Mouse (Mus musculus): ENCODE measurements around the gene Nup188. TPM values are rescaled to one million over a fixed set of nuclear protein-coding genes. Genes with fewer than 3 reads are reported as not detected.
A peak's percentile ranks its signal among the peaks of the same experiment; 100 is the strongest.

Gene Nup188
- polyA plus RNA-seq (2012; rRNA removed): 17.5 and 18.7 TPM in 2 replicates

DNA sequence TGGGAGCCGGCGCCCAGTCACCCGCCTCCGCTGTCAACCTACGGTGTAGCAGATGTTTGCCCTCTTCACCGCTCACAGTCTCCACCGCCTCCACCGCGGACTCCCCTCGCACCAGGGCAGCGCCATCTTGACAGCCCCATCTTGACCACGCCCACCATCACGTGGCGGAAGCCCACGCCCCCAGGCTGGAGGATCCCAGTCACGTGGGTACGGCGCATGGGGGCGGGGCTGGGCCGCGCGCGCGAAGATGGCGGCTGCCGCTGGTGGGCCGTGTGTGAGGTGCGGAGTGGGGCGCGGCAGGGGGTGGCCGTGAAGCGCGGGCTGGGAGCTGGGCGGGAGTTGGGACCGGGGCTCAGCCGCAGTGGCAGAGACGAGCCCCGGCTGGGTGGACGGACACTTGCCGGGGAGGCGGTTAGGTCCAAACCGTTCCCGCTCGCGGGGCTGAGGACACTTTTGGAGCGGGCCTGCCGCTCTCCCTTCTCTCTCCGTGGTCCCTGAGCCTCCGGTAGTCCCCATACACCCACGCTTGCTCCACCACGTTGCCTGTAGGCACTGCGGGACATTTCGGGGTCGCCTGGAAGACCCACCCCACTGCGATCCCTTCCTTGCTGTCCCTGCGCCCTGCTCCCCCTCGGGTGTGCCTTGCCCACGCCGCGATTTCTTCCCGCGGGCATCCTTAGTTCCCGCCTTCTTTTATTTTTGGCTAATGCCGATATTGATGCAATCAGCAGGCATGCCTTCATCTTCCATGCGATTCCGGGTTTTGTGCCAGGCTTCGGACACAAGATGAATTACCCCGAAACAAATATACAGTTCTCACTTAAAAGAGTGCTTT, at the start of gene Nup188, which contains the start of gene Dolk:
Gene Nup188 (plus strand): TSS at position 206 of the 835 bp plus-strand sequence.
Gene Dolk (minus strand): TSS at position 143 of the 835 bp plus-strand sequence.
- Histone ChIP-seq H3K4me1 (ENCODE audit: control insufficient read depth, insufficient read depth, low read length) (peaks cover 10% of the 10 kb centered on the region), H3K4me3 (ENCODE audit: insufficient read depth, low read depth, low read length) (peak within 1 kb of the TSS; percentile 89), H3K27ac (ENCODE audit: insufficient read depth, low read depth, low read length) (peak within 1 kb of the TSS; percentile 2; the same call in 1 of the 2 replicates), H3K36me3 (ENCODE audit: control insufficient read depth, insufficient read depth, low read length) (no peaks in the 10 kb centered on the region), H3K27me3 (replicated peaks; ENCODE audit: control insufficient read depth, insufficient read depth, low read length) (no peaks in the 10 kb centered on the region)
- WGBS: under 1% methylated on average over 66 of the region's 68 CpGs
- TF ChIP-seq POLR2A (IDR thresholded peaks at IDR 0.05; ENCODE audit: low read depth, low read length) (peak; percentile 66), CTCF (conservative IDR thresholded peaks at IDR 0.05; ENCODE audit: insufficient read depth, insufficient read length, low read depth, low read length) (no peak)
- DNase-seq: peak; percentile 97

DNA sequence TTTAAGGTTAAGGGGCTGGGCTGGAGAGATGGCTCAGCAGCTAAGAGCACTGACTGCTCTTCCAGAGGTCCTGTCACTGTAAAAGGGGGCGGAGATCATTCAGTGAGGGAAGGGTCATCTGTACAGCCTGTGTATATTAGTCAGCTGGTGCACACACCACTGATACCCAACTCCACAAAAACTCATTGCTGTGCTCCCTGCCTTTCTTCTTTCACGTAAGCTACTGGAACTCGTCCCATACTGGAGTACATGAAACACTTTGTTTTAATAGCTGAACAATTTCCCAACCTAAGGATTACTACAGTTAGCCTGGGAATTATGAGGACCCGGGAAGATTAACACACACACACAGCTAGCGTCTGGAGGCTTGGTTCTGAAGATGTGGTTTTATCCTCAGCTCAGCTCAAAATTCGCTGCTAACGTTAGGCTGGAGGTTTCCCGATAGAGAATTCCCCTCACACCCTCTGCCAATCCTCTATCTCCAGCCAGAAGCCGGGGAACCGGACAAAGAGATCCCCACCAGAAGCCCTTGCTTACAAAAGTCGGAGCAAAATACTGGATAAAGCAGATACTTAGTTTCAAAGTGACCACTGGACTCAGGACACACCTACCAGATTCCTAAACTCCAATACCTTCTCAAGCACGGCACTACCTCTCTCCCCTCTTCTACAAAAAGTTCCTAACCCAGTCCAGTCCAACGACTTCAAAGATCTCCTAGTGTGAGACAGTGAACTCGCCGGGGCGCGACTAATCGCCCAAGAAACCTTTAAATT, 49.6 kb upstream of the Nup188 start:
- 2% methylated on average over 18 of the region's 18 CpGs for WGBS
- DNase-seq: no peak
- Histone ChIP-seq H3K27ac (ENCODE audit: insufficient read depth, low read depth, low read length) (peak overlapping the region; percentile 74), H3K4me1 (ENCODE audit: control insufficient read depth, insufficient read depth, low read length) (peaks cover 17% of the 10 kb centered on the region; the same call in 1 of the 2 replicates), H3K36me3 (ENCODE audit: control insufficient read depth, insufficient read depth, low read length) (0 out of 2 replicates have a peak, but pooled peaks cover 2% of the 10 kb centered on the region), H3K4me3 (ENCODE audit: insufficient read depth, low read depth, low read length) (peak overlapping the region; percentile 70), H3K27me3 (replicated peaks; ENCODE audit: control insufficient read depth, insufficient read depth, low read length) (no peaks in the 10 kb centered on the region)
- TF ChIP-seq CTCF (conservative IDR thresholded peaks at IDR 0.05; ENCODE audit: insufficient read depth, insufficient read length, low read depth, low read length) (no peak), POLR2A (IDR thresholded peaks at IDR 0.05; ENCODE audit: low read depth, low read length) (no peak)

DNA sequence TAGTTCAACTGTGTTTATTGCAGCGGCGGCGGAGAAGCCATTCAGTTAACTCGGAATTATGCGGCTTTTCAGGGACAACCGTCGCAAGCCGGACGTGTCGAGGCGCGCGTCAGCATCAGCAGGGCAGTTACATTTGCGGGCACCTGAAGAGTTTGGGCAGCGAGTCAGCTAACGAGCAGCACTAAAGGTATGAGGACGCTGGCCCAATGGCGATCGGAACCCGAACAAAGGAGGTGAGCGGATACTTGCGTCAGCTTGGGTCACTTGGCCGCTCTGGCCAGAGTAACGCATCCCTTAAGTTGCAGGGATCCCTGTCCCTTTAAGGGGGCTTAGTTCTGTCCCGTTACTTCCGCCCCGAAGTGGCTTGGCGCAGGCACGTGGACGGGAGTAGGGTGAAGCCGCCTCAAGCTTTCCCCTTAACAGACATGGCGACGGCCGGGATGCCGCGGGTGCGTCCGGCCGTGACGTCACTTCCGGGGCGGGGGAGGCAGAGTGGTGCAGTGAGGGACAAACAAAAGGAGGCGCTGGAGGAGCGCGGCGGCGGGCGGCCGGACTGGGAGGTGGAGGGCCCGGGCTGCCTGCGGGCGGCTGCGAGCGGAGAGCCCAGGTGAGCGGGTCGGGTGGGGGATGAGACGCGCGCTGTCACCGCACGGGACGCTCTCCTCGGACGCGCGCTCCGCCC, 48.9 kb upstream of the Nup188 start, which contains the start of gene Lrrc8a:
Gene Lrrc8a (plus strand): TSS at position 517 of the 682 bp plus-strand sequence.
- H3K4me3 ChIP-seq (ENCODE audit: insufficient read depth, low read depth, low read length): peak within 1 kb of the TSS; percentile 93
- H3K36me3 ChIP-seq (ENCODE audit: control insufficient read depth, insufficient read depth, low read length): 0 out of 2 replicates have a peak, but pooled peaks cover 2% of the 10 kb centered on the region
- TF ChIP-seq POLR2A (IDR thresholded peaks at IDR 0.05; ENCODE audit: low read depth, low read length): no peak
- peak; percentile 32; the same call in 1 of the 2 replicates for TF ChIP-seq CTCF (conservative IDR thresholded peaks at IDR 0.05; ENCODE audit: insufficient read depth, insufficient read length, low read depth, low read length)
- under 1% methylated on average over 67 of the region's 67 CpGs for WGBS
- H3K27me3 ChIP-seq (replicated peaks; ENCODE audit: control insufficient read depth, insufficient read depth, low read length): no peaks in the 10 kb centered on the region
- H3K4me1 ChIP-seq (ENCODE audit: control insufficient read depth, insufficient read depth, low read length): peaks cover 17% of the 10 kb centered on the region; the same call in 1 of the 2 replicates
- peak; percentile 100 for DNase-seq
- H3K27ac ChIP-seq (ENCODE audit: insufficient read depth, low read depth, low read length): peak within 1 kb of the TSS; percentile 94

DNA sequence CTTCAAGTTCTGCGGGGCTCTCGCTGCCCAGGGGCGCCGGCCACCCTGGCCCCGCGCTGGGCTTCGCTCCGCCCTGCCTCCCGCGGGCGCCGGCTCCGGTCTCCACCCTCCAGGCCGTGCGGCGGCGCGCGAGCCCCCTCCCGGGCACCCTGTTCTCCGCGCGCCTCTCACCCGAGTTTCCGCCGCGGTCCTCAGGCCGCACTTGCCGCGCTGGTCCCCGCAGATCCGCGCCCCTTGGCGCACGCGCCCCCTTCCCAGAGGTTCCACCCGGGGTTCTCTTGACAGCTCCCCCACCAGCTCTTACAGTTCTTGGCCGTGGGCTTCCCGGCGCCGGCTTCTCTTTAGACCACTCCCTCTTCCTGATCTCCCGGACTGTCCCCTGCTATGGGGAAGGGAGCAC, 48.3 kb upstream of the Nup188 start:
- Histone ChIP-seq H3K4me3 (ENCODE audit: insufficient read depth, low read depth, low read length) (peak overlapping the region; percentile 93), H3K36me3 (ENCODE audit: control insufficient read depth, insufficient read depth, low read length) (0 out of 2 replicates have a peak, but pooled peaks cover 2% of the 10 kb centered on the region), H3K27ac (ENCODE audit: insufficient read depth, low read depth, low read length) (peak overlapping the region; percentile 94), H3K4me1 (ENCODE audit: control insufficient read depth, insufficient read depth, low read length) (peaks cover 17% of the 10 kb centered on the region; the same call in 1 of the 2 replicates), H3K27me3 (replicated peaks; ENCODE audit: control insufficient read depth, insufficient read depth, low read length) (no peaks in the 10 kb centered on the region)
- under 1% methylated on average over 41 of the region's 42 CpGs for WGBS
- DNase-seq: peak; percentile 83
- TF ChIP-seq POLR2A (IDR thresholded peaks at IDR 0.05; ENCODE audit: low read depth, low read length): no peak
- TF ChIP-seq CTCF (conservative IDR thresholded peaks at IDR 0.05; ENCODE audit: insufficient read depth, insufficient read length, low read depth, low read length): no peak

DNA sequence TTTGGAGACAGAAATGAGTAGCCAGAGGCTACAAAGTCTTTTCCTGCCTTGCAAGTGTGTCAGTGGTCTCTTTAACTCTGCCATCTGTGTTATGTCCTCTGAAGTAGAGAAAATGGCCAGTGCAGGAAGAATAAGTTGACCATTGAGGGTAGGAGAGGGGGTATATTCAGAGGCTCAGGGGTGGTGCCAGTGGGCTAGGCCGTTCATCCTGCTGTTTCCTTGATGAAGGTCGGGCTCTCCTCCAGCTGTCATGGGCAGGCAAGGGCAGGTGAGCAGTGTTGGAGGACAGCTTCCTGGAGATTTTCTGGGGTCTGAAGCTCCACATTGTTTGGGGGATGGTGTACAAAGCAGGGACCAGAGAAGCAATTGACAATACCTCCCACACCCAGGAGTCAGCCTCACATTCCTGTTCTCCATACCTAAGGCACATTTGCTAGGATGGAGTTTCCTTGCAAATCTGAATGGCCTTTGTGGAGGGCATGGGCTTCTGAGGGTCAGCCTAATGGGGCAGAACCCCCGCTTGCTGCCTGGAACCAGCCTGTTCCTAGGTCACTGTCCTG, 47.2 kb upstream of the Nup188 start:
- H3K27me3 ChIP-seq (replicated peaks; ENCODE audit: control insufficient read depth, insufficient read depth, low read length): no peaks in the 10 kb centered on the region
- H3K36me3 ChIP-seq (ENCODE audit: control insufficient read depth, insufficient read depth, low read length): 0 out of 2 replicates have a peak, but pooled peaks cover 2% of the 10 kb centered on the region
- 29% methylated on average over 3 of the region's 3 CpGs for WGBS
- peak overlapping the region; percentile 94 for H3K27ac ChIP-seq (ENCODE audit: insufficient read depth, low read depth, low read length)
- TF ChIP-seq POLR2A (IDR thresholded peaks at IDR 0.05; ENCODE audit: low read depth, low read length): no peak
- no peak for TF ChIP-seq CTCF (conservative IDR thresholded peaks at IDR 0.05; ENCODE audit: insufficient read depth, insufficient read length, low read depth, low read length)
- H3K4me1 ChIP-seq (ENCODE audit: control insufficient read depth, insufficient read depth, low read length): peaks cover 23% of the 10 kb centered on the region
- peak overlapping the region; percentile 93 for H3K4me3 ChIP-seq (ENCODE audit: insufficient read depth, low read depth, low read length)
- DNase-seq: no peak

DNA sequence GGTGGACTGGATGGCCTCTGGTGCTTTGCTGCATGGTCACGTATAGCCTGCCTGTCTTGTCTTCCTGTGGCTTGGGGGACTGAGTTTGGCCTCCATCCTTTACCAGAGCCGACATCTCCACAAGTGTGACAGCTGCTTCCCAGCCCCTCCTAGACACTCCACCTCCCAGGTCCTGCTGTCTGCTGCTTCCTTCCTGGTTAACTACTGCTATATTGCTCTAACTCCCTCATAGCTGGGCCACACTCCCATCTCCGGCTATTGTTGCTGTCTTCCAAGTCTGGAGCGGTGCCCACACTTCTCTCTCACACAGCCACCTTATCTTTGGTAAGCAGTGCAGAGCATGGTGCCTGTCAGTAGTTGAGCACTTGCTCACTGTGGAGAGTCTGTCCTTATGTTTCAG, 46.4 kb upstream of the Nup188 start:
- Histone ChIP-seq H3K4me1 (ENCODE audit: control insufficient read depth, insufficient read depth, low read length) (peaks cover 25% of the 10 kb centered on the region), H3K36me3 (ENCODE audit: control insufficient read depth, insufficient read depth, low read length) (0 out of 2 replicates have a peak, but pooled peaks cover 2% of the 10 kb centered on the region), H3K27ac (ENCODE audit: insufficient read depth, low read depth, low read length) (peak overlapping the region; percentile 94), H3K27me3 (replicated peaks; ENCODE audit: control insufficient read depth, insufficient read depth, low read length) (no peaks in the 10 kb centered on the region), H3K4me3 (ENCODE audit: insufficient read depth, low read depth, low read length) (peak overlapping the region; percentile 8; the same call in 1 of the 2 replicates)
- TF ChIP-seq CTCF (conservative IDR thresholded peaks at IDR 0.05; ENCODE audit: insufficient read depth, insufficient read length, low read depth, low read length) (no peak), POLR2A (IDR thresholded peaks at IDR 0.05; ENCODE audit: low read depth, low read length) (peak; percentile 21)
- WGBS: 38% methylated on average over 4 of the region's 4 CpGs
- peak; percentile 88 for DNase-seq
